Mouse (Mus musculus) hindbrain, postnatal 0 days (tissue): ENCODE data around the gene Slc39a1. TPM values are rescaled to one million over a fixed set of nuclear protein-coding genes. Genes with fewer than 3 reads are reported as not detected.

ENCODE experiments used
- ATAC-seq: fragments of 200-750 bp; cut with Nextera tagmentation; 2 replicates; pipeline ENCODE4 v1.8.0; 2017; ENCODE audit warnings: mild to moderate bottlenecking, moderate TSS enrichment, moderate library complexity
- DNase-seq: peaks from one replicate; pipeline ENCODE4 v3.0.0-alpha.2; 2015; ENCODE audit warnings: low spot score
- H3K27ac ChIP-seq: fragments of 300-500 bp; sonication (generic); 2 replicates; pipeline ENCODE4 v1.5.1; 2014; ENCODE audit warnings: mild to moderate bottlenecking
- H3K27me3 ChIP-seq: fragments of 300-500 bp; sonication (generic); 2 replicates; pipeline ENCODE4 v1.6.1; 2014; ENCODE audit warnings: low read length, mixed read lengths; ENCODE audit not compliant: insufficient read depth
- H3K36me3 ChIP-seq: fragments of 300-500 bp; sonication (generic); 2 replicates; pipeline ENCODE4 v1.6.1; 2014; ENCODE audit warnings: low read length, mixed read lengths; ENCODE audit not compliant: insufficient read depth
- H3K4me1 ChIP-seq: fragments of 300-500 bp; sonication (generic); 2 replicates; pipeline ENCODE4 v1.6.1; 2014; ENCODE audit warnings: antibody characterized with exemption, low read length, mixed read lengths; ENCODE audit not compliant: insufficient read depth
- H3K4me2 ChIP-seq: fragments of 300-500 bp; sonication (generic); 2 replicates; pipeline ENCODE4 v1.6.1; 2014; ENCODE audit warnings: low read depth, mild to moderate bottlenecking, low read length, moderate library complexity, mixed read lengths
- H3K4me3 ChIP-seq: fragments of 300-500 bp; sonication (generic); 2 replicates; pipeline ENCODE4 v1.5.1; 2014; ENCODE audit warnings: low read length
- H3K9ac ChIP-seq: fragments of 300-500 bp; sonication (generic); replicated peaks from 2 replicates; pipeline ENCODE4 v1.6.1; 2014; ENCODE audit warnings: mild to moderate bottlenecking, low read length, moderate library complexity, mixed read lengths
- H3K9me3 ChIP-seq: fragments of 300-500 bp; sonication (generic); 2 replicates; pipeline ENCODE4 v1.6.1; 2016; ENCODE audit warnings: low read length, mixed read lengths
- CTCF ChIP-seq: IDR thresholded peaks from 2 replicates; pipeline ENCODE4 v1.5.1; 2016; ENCODE audit warnings: antibody characterized with exemption, control low read depth, low read depth
- WGBS: fragments of 180-500 bp; shearing (Covaris S2); extraction: QIAGEN DNeasy Blood & Tissue Kit; methylation state at CpG from one replicate; pipeline ENCODE4 v1.1.7; 2014; 5-methylcytosine and 5-hydroxymethylcytosine counted together
- polyA plus RNA-seq: library from polyadenylated mRNA; unstranded; fragments of >200 nt; fragmentation: Nextera tagmentation; extraction: Ambion mirVana; gene quantifications from 2 replicates; pipeline ENCODE4 v1.2.1, GENCODE M21; 2015
- total RNA-seq: library from RNA; depleted of rRNA; stranded (reverse); fragments of >200 nt; gene quantifications from 2 replicates; pipeline ENCODE4 v1.2.3, GENCODE M21; 2014

Slc39a1 gene
- total and polyA plus RNA-seq, 2 experiments from 2014 or later = 70.1 to 105 TPM

- TF ChIP-seq CTCF = no peak
Measured at GRCm38 (mm10) chr3:90270784-90271183, 22.8 kb downstream of the Slc39a1 start.

GRCm38 (mm10) chr3:90272170-90272569, 24.2 kb downstream of the Slc39a1 start:
- no peak for ATAC-seq
- DNase-seq = no peak
- H3K36me3 ChIP-seq = peaks cover 41% of the 10 kb centered on the region
- no peaks in the 10 kb centered on the region for H3K27me3 ChIP-seq
- H3K4me2 ChIP-seq = no peak overlapping the region
- 67% methylated on average over 9 of the region's 9 CpGs for WGBS
- H3K4me3 ChIP-seq = no peak overlapping the region
- H3K27ac ChIP-seq = no peak overlapping the region
- no peak overlapping the region for H3K9ac ChIP-seq
- H3K9me3 ChIP-seq = no peaks in the 10 kb centered on the region
- TF ChIP-seq CTCF = no peak
- H3K4me1 ChIP-seq = no peaks in the 10 kb centered on the region

More at GRCm38 (mm10) chr3:90270784-90271183, 22.8 kb downstream of the Slc39a1 start:
- no peak for DNase-seq
- Histone ChIP-seq H3K4me2 (no peak overlapping the region), H3K27ac (no peak overlapping the region), H3K36me3 (peaks cover 28% of the 10 kb centered on the region), H3K4me3 (no peak overlapping the region), H3K27me3 (no peaks in the 10 kb centered on the region), H3K9ac (no peak overlapping the region), H3K4me1 (no peaks in the 10 kb centered on the region), H3K9me3 (no peaks in the 10 kb centered on the region)
- no peak for ATAC-seq
- 95% methylated on average over 8 of the region's 8 CpGs for WGBS

GRCm38 (mm10) chr3:90273855-90274254, 25.9 kb downstream of the Slc39a1 start:
- Histone ChIP-seq H3K27ac (no peak overlapping the region), H3K9me3 (no peaks in the 10 kb centered on the region), H3K4me3 (no peak overlapping the region), H3K4me2 (no peak overlapping the region), H3K36me3 (peaks cover 50% of the 10 kb centered on the region), H3K4me1 (no peaks in the 10 kb centered on the region), H3K9ac (no peak overlapping the region), H3K27me3 (no peaks in the 10 kb centered on the region)
- no peak for TF ChIP-seq CTCF
- DNase-seq = no peak
- no peak for ATAC-seq
- WGBS = 94% methylated on average over 22 of the region's 22 CpGs

- H3K4me2 ChIP-seq = no peak overlapping the region
Measured at GRCm38 (mm10) chr3:90275286-90275685, 27.3 kb downstream of the Slc39a1 start.

GRCm38 (mm10) chr3:90276858-90277257, 28.9 kb downstream of the Slc39a1 start:
- Histone ChIP-seq H3K9ac (no peak overlapping the region), H3K27ac (no peak overlapping the region), H3K4me2 (no peak overlapping the region), H3K9me3 (no peaks in the 10 kb centered on the region), H3K4me3 (no peak overlapping the region), H3K36me3 (peaks cover 62% of the 10 kb centered on the region), H3K4me1 (no peaks in the 10 kb centered on the region), H3K27me3 (no peaks in the 10 kb centered on the region)
- TF ChIP-seq CTCF = no peak
- no peak for DNase-seq
- WGBS = 46% methylated on average over 16 of the region's 16 CpGs
- no peak for ATAC-seq

More at GRCm38 (mm10) chr3:90275286-90275685, 27.3 kb downstream of the Slc39a1 start:
- ATAC-seq (no peak), DNase-seq (no peak)
- no peaks in the 10 kb centered on the region for H3K4me1 ChIP-seq
- no peaks in the 10 kb centered on the region for H3K27me3 ChIP-seq
- no peak for TF ChIP-seq CTCF
- no peak overlapping the region for H3K4me3 ChIP-seq
- 85% methylated on average over 11 of the region's 11 CpGs for WGBS
- no peaks in the 10 kb centered on the region for H3K9me3 ChIP-seq
- no peak overlapping the region for H3K9ac ChIP-seq
- H3K27ac ChIP-seq = no peak overlapping the region
- peaks cover 64% of the 10 kb centered on the region for H3K36me3 ChIP-seq

- DNase-seq (no peak), ATAC-seq (no peak)
- Histone ChIP-seq H3K4me1 (no peaks in the 10 kb centered on the region), H3K36me3 (peaks cover 52% of the 10 kb centered on the region), H3K9me3 (no peaks in the 10 kb centered on the region), H3K27ac (no peak overlapping the region), H3K9ac (no peak overlapping the region), H3K27me3 (no peaks in the 10 kb centered on the region), H3K4me2 (no peak overlapping the region), H3K4me3 (no peak overlapping the region)
- no peak for TF ChIP-seq CTCF
- 84% methylated on average over 9 of the region's 9 CpGs for WGBS
Measured at GRCm38 (mm10) chr3:90277793-90278192, 29.8 kb downstream of the Slc39a1 start.

GRCm38 (mm10) chr3:90278211-90278610, 30.2 kb downstream of the Slc39a1 start:
- 98% methylated on average over 10 of the region's 10 CpGs for WGBS
- no peaks in the 10 kb centered on the region for H3K9me3 ChIP-seq
- TF ChIP-seq CTCF = no peak
- no peak overlapping the region for H3K27ac ChIP-seq
- no peak for ATAC-seq
- no peak overlapping the region for H3K4me2 ChIP-seq
- no peak for DNase-seq
- no peak overlapping the region for H3K9ac ChIP-seq
- H3K27me3 ChIP-seq = no peaks in the 10 kb centered on the region
- H3K4me1 ChIP-seq = no peaks in the 10 kb centered on the region
- H3K36me3 ChIP-seq = peaks cover 51% of the 10 kb centered on the region
- no peak overlapping the region for H3K4me3 ChIP-seq
